Mouse (Mus musculus): ENCODE data around the gene Mab21l2.

Mab21l2 gene

GRCm38 (mm10) chr3:86548091-86549015 lies at the start of gene Mab21l2:
Gene Mab21l2 (minus strand): TSS chr3:86548629.
- no peak for DNase-seq (ENCODE audit: low spot score in 2 of 2)

GRCm38 (mm10) chr3:86575312-86575711 lies 26.9 kb upstream of the Mab21l2 start:
- no peak for DNase-seq (ENCODE audit: low spot score in 2 of 2)

DNA sequence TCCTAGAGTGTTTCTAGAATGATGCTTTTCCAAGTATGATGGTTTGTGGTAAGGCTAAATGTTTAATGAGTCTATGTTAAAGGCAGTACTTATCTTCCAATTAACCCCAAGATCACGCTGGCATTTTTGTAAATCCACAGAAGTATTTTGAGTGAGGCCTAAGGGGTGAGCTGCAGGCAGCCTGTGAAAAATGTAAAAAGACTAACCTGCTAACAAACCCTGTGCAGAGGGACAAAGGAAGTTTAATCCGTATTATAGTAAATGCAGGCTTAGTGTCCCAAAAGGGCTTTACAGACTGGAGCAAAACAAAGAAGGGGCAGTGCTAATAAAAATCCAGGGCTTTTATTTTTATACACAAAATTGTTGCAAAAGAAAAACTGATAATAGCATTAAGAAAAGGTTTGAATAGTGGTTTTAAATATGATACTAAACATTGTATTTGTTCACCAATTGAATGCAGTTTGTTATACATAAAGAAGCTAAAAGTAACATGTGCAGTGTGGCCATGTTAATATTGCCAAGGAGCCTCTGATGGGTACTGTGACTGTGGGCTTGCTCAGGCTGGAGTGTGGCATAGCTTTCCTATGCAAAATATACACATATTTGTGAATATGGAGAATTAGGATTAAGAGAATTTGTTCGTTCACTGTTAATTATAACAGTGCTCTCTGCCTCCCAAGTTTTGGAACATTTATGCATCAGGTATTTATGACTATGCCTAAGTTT lies 24.3 kb upstream of the Mab21l2 start:
- DNase-seq (ENCODE audit: low spot score in 2 of 2), result no peak

- DNase-seq (ENCODE audit: low spot score in 2 of 2), result no peak
These were observed 23.1 kb upstream of the Mab21l2 start for GRCm38 (mm10) chr3:86571518-86571917.

- no peak for DNase-seq (ENCODE audit: low spot score in 2 of 2)
These were observed 18.9 kb upstream of the Mab21l2 start for GRCm38 (mm10) chr3:86567312-86567711.

DNA sequence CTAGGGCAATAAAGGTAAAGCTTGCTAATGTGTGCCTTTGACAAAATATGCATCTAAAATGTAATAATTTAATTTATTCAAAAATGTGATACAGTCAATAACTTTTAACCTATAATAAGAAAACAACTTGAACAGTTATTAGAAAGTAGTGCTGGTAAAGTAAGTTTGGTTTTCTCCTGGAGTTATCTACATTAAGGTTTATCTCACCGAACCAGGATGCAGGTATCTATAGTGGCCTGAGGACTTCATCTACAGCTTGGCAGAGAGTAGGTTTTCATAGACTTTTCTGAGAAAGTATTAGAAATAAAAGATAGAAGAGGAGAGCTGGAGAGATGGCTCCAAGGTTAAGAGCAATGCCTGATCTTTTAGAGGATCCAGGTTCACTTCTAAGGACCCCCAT lies 13.0 kb upstream of the Mab21l2 start:
- no peak for DNase-seq (ENCODE audit: low spot score in 2 of 2)

- no peak for DNase-seq (ENCODE audit: low spot score in 2 of 2)
These were observed 12.6 kb upstream of the Mab21l2 start for GRCm38 (mm10) chr3:86561023-86561344.

DNA sequence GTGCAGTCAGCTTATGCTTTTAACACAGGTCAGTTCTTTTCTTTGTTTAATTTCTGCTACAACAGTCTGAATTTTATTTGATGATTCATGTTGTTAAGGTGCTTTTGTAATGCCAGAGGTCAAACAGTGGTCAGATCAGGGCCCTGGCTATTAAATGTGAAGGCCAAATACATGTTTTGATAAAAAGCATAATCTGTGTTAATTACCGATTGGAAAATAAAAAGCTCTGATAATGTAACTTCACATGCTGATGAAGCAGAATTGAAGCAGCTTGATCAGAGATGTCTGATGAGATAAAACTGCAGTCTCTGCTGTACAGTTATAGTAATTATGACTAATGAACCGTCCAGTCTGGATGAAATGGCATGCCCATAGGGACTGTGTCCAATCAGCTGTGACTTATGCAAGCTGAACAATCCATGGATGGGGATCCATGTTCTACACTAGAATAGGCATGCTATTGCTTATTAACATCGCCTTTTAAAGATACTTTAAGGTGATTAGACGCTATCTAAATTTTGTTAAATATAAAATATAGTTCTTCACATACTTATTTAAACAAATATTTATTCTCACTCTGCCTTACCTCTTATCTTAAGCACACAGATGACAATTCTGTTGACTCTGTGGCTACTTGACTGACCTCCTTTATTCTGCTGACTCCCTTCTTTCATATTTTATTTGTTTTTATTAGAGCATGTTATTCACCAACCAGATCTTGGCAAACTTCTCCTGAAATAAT lies 12.0 kb upstream of the Mab21l2 start:
- DNase-seq (ENCODE audit: low spot score in 2 of 2), result no peak

DNA sequence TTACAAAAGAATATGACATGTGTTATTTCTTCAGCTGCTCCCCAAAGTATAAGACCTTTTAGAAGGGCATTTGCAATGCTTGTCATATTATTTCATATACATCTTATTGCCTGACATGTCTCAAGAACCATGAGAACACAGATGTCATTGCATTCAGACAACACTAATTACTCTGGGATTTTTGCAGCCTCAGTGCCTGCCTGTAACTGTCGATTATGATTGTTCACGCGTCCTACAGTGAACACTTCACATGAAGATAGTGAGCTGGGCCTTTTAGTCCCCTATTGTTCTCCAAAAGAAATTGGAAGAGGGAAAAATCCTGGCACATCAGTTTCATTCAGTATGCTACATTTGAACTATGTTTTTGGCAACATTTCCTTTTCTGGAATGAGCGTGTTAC lies 11.2 kb upstream of the Mab21l2 start:
- DNase-seq (ENCODE audit: low spot score in 2 of 2), result no peak

DNA sequence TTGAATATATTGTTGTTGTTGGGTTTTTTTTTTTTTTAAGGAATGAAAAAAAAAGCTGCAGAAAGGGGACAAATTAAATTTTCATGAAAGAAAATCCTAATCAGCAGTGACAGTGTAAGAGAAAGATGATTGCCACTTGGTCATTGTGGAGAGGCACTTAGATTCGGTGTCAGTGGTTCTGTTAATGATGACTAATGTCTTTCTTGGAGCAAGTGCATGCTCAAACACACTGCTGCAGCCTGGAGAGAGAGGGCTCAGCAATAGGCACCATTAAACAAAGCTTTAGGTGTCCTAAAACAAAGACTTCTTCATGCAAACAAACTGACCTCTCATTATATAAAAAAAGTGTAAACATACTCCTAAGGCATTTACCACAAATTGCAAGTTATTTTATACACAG lies 10.5 kb upstream of the Mab21l2 start:
- no peak for DNase-seq (ENCODE audit: low spot score in 2 of 2)

DNA sequence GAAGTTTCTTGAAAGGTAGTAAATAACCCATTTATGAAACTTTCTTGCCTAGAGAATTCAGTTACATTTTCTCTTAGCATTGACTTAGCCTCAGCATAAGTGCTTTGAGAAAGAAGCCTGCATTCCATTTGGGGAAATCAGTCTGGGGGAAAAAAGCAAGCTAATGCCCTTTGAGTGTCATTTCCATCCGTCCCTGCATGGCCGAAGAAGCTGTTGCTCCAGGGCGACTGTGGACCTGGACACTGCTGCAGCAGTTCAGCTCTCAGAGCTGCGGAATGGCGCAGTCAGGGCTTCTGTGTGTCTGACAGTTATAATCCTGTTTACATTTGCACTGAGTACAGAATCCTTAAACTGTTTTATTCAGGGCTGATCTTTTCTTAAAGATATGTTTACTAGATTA lies 3.7 kb upstream of the Mab21l2 start:
- no peak for DNase-seq (ENCODE audit: low spot score in 2 of 2)

- no peak for DNase-seq (ENCODE audit: low spot score in 2 of 2)
These were observed 2.7 kb upstream of the Mab21l2 start for GRCm38 (mm10) chr3:86551011-86551728.

DNA sequence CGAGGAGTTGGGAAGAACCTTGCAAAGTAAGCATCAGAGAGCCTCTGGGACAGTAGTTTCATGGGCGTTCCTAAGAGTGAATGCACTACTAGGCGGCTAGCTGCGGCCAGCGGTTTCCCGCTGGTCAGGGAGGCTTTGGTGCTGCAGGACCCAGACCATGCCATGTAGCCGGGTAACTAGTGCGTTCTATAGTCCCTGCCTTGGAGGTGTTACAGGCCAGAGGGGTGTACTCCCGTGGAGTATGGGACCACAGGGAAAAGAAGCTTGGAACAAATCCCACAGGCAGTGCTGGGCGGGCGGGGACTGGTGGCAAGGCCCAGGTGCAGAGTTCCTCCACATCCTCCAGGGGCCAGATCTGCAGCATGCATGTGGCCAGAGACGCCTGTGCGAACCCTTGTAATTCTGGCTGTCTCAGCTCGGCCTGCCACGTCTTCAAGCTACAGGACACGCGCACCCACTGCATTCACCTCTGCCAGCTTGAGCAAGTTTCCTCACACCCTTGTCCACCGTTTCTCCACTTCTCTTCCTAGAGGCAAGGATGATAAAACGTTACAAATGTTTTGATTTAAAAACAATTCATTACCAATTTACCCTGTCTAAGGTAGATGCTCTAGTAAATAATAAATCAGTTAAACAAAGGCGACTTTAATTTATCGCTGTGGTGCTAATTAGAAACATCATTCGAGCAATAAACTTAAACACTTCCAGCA lies 2.0 kb upstream of the Mab21l2 start:
- DNase-seq (ENCODE audit: low spot score in 2 of 2), result no peak

DNA sequence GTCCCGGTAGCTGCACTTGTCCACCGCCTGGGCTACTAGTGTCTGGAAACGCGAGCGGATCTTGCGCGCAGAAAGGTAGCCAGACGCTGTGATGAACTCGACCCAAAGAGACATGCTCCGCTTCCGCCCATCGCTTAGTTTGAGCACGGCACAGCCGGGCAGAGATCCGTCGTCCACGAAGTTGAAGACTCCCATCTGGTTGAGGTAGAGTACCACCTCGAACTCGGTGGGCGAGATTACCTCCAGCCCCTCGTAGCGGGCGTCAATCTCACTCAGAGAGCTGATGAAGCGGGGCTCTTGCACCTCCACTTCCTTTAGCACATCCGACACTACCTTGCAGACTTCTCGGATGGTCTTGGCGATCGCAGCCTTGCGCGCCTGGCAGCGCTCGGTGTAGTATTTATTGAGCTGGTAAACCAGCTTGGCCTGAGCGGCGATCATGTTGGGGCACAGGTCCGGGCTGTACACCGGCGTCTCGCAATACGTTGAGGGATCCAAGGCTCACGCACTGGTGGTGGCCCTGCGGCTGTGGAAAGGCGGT lies 1.1 kb downstream of the Mab21l2 start:
- no peak for DNase-seq (ENCODE audit: low spot score in 2 of 2)

DNA sequence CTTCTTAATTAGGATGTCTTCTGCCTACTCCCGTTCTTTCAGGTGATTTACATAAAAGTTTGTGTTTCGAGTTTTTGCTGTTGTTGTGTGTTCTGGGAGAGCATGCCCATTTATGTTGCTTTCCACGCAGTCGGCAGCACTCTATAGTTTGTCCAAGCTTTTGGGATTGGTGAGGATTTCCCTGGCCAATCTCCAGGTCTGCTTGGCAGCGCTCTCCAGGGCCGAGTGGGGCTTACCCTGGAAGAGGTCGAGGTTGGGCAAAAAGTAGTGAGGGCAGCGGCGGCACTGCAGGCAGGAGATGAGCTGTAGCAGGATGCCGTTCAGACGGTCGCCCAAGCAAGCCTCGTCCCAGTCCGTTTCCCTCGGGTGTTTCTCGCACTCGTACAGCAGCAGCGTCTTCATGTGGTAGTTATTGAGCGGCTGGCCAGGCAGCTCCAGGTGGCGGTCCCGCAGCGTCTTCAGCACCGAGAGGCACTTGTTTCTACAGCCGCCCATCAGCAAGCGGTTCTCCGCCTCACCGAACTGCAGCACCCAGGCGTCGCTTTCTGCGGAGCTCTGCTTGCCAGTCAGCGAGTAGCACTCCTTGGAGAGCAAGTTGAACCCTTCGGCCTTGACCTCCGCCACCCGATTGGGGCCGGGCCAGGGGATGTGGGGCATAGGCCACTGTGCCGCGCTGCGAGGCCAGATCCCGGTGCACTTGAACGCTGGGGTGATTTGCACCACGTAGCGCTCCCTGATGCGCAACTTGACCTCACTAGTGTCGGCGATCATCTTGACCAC lies 1.8 kb downstream of the Mab21l2 start:
- DNase-seq (ENCODE audit: low spot score in 2 of 2), result peak; percentile 25 to 67

GRCm38 (mm10) chr3:86545945-86546344 lies 2.5 kb downstream of the Mab21l2 start:
- DNase-seq (ENCODE audit: low spot score in 2 of 2), result no peak

GRCm38 (mm10) chr3:86544785-86545184 lies 3.6 kb downstream of the Mab21l2 start:
- DNase-seq (ENCODE audit: low spot score in 2 of 2), result no peak

DNA sequence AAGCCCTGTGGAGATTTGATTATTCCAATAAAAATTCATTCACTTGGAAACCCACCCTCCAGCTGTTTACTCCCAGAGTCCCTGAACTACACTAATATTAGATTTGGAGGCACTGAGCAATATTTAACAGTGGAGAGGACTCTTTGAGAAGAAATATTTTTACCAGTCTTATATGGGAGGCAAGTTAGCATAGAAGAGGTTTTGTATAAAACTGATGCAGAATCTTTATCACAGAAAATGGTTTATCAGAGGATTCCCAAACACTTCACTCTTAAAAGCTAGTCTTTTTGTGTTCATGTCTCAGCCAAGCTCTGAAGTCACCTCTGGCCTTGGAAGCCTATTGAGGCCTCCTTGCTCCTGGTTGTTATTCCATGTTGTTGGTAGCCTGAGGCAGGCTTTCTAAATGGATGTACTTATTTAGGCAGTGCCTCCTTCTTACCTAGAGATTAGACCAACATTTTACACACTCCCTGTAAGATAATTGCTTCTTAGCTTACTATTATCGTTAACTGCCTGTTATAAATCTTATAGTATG lies 6.5 kb downstream of the Mab21l2 start:
- DNase-seq (ENCODE audit: low spot score in 2 of 2), result no peak

DNA sequence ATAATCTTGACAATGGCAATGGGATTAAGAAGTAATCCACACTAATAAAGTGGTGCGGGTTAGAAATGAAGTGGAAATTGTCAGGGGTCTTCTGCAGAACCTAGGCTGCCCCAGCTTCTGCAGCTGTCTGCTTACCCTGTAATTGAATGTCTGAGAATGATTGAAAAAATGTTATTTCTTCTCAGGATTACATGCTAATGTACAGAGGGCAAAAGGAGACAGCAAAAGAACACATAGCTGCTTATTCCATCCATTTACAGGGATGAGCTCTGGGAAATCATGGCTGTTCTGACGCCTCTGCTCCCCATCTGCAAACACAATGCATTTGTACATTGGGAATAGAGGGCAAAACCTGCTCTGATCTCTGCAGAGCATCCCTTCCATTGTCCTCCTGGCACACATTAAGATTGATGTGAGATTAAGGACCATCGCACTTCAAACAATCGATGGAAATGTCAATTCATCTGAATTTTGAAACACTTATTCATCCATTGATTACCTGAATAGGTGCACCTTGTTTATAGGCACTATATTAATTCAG lies 7.3 kb downstream of the Mab21l2 start:
- DNase-seq (ENCODE audit: low spot score in 2 of 2), result no peak
